Mouse (Mus musculus) retina, postnatal 7 days (tissue): ENCODE results near the gene Vcam1.

Source experiments
- DNase-seq: peaks from one replicate; pipeline ENCODE4 v3.0.0-alpha.2; 2012; ENCODE audit warnings: low read depth, low spot score

The Vcam1 gene

DNA sequence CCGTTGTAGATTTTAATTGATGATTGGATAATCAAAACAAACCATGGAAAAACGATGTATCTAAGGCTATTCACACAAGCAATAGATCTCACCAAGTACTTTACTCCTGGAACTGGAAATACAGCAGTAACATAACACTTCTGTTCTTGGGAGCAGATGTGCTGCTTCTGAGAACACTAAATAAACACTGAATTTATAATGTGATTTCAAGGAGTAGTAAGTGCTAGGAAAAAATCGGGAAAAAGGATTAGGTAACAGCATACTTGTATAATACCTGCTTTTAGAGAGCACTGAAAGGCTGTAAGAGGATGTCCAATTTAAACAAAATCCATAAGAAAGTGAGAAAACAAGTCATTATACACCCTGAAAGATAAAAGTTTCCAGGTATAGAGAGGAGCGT lies 43.5 kb downstream of the Vcam1 start:
- no peak for DNase-seq

DNA sequence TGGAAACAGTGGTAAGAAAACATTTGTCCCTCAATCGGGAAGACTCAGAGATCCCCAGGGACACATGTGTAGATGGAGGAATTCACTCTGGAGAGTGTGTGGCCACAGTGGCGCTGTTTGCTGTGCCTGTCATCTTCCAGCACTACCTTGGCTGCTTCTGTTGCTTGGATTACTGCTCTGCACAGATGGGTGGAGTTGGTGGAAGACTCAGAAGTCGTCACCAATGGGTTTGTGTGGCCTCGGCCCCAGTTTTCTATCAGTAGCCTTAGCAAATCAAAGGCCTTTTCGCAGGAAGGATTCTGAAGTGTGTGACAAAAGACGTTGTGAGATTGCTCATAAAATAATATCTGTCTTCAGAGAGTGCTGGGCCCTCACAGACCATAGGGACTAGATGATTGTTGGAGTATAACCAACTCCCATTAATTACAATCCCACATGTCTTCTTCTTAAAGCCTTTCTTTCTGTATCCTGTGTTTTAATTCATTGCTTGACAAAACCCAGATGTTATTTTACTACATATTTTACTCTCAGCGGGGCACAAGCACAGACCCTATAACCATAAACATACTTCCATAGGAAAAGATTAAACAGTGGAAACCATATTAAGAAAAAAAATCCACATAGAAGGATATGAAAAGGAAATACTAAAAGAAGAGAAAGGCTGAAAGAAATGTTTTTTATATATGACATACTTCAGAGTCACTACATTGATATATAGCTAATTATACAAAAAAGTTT lies 48.4 kb downstream of the Vcam1 start:
- no peak for DNase-seq

DNA sequence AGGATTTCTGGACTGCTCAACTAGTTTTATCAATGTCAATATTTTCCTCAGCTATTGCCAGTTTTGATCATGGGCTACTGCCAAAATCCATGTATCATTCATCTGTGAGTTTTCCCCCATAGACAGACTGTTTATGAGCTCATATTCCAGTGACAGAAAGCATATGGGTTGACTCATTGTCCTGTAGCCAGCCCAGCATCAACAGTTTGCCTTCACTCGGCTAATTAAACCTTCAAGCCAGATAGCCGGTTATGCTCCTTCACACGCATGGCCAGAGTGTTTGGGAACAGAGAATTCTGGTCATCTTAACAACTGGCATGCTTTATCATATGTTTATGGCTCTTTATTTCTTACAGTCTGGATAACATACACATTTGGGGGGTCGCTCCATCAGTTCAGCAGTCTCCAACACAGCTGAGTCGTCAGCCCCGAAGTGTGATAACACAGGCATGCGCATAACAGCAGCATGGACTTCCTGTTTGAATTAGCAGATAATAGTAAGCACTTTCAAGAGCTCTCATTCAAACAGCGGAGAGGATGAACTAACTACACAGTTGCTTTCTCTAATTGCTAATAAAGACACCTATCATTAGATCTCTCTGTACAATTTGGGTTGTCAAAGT lies 49.2 kb downstream of the Vcam1 start:
- no peak for DNase-seq

DNA sequence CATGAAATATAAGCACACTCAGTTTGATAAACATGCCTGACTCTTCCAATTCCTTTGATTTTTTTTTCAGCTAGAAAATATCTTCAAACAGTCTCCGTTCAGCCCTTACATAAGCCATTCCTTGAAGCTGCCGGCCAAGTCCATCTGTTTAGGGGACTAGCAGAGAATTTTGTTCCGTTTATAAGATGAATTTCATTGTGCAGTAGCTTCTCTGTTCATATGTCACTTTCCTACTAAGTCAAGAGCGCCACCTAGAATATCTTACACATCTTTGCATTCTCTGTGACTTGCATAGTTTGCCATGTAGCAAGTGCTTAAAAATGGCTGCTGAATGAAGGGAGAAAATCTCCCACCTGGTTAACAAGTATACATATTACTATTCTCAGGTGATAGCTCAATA lies 51.0 kb downstream of the Vcam1 start:
- no peak for DNase-seq

DNA sequence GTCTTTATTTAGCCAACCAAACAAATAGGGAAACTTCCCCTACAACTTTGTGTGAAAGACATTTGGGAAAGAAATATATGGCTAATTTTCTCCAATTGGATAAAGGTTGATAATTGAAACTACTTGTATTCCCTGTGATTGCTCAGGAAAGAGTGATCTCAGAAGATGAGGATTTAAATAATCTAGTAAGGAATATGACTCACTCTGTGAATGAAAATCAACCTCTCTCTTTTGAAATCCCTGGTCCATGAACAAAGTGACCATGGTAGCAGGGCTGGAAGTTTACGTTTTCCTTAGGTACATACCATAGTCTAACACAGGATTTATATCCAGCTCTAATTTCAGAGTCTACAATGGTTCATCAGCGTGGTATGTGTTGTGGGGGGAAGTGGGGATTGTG lies 52.7 kb downstream of the Vcam1 start:
- no peak for DNase-seq

DNA sequence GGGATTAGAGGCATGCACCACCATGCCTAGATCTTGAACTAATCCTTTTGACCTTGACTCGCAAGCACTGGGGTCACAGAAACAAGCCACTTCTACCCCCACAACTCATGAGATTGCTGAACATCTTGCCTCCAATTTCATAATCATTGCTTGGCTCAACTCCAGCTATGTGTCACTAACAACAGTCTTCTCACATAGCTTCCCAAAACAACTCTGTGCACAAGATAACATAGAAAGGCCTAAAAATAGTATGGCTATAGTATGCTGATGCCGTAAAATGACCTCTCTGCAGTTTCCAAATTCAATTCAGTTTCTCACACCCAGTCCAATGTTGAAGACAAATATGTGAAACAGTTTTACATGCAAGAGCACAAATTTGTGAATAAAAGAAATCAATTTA lies 56.9 kb downstream of the Vcam1 start:
- no peak for DNase-seq

DNA sequence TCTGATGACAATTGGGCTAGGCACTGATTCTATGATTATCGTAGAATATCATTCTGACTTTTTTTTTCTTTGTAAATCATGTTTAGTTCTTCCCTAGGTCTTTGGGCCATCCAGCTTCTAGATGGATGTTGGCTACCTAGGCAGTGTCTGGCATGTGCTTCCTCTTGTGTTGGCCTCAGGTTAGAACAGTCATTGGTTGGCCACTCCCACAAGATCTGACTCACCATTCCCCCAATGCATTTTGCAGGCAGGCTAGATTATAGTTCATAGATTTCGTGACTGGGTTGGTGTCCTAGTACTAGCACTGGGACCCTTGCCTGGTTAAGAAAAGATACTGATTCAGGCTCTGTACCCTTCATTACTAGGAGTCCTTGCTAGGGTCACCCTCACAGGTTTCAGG lies 67.3 kb downstream of the Vcam1 start:
- DNase-seq, result no peak

DNA sequence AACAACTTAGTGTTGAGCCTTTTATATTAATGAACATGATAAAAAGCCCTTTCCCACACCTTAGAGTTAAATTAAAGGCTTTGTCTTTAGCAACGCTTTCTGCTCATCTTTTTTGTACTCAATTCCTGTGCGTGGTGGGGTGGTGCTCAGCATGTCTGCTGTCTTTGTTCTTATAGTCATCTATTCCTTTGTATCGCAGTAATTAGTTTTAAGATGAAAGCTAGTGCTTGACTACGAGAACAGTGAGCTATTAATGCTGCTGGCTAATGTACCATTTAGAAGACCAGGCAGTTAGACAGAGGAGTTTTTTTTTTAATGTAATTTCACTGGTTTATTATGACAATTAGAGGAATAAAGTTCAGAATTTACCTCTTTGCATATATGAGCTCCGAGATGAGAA lies 69.2 kb downstream of the Vcam1 start:
- no peak for DNase-seq
